Mouse (Mus musculus) hematopoietic stem cell, adult 5-6 weeks (primary cell): ENCODE data around the gene Tulp1. TPM values are rescaled to one million over a fixed set of nuclear protein-coding genes. Genes with fewer than 3 reads are reported as not detected.
A peak's percentile ranks its signal among the peaks of the same experiment; 100 is the strongest.

Source experiments
- ATAC-seq, 2 experiments: fragments of 125-278 bp in 1 of 2; replicated peaks in 1 of 2; 2 replicates each; pipeline ENCODE4 v1.8.0; 2016 to 2017; ENCODE audit warnings: inconsistent platforms in 2 of 2, mild to moderate bottlenecking in 2 of 2, moderate number of reproducible peaks in 2 of 2, low read depth in 1 of 2, moderate TSS enrichment in 1 of 2; ENCODE audit not compliant: low FRiP score in 2 of 2, poor library complexity in 2 of 2, severe bottlenecking in 2 of 2, insufficient read depth in 1 of 2, low TSS enrichment in 1 of 2
- total RNA-seq: library from RNA; stranded (forward); fragments of 172-1452, 232-1000 nt; gene quantifications from 2 replicates; pipeline ENCODE4 v1.2.3, GENCODE M21; 2017

Gene Tulp1
- total RNA-seq, 1 experiment from 2014 or later = 0.60 TPM

DNA sequence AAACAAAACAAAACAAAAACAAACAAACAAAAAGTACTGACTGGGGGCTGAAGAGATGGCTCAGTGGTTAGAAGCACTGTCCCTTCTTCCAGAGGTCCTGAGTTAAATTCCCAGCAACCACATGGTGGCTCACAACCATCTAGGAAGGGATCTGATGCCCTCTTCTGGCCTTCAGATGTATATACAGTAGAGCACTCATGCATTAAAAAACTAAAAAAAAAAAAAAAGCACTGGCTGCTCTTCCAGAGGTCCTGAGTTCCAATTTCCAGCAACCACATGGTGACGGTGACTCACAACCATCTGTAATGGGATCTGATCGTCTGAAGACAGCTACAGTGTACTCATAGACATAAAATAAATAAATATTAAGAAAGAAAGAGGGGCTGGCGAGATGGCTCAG, 54.2 kb downstream of the Tulp1 start:
- no peak for ATAC-seq

DNA sequence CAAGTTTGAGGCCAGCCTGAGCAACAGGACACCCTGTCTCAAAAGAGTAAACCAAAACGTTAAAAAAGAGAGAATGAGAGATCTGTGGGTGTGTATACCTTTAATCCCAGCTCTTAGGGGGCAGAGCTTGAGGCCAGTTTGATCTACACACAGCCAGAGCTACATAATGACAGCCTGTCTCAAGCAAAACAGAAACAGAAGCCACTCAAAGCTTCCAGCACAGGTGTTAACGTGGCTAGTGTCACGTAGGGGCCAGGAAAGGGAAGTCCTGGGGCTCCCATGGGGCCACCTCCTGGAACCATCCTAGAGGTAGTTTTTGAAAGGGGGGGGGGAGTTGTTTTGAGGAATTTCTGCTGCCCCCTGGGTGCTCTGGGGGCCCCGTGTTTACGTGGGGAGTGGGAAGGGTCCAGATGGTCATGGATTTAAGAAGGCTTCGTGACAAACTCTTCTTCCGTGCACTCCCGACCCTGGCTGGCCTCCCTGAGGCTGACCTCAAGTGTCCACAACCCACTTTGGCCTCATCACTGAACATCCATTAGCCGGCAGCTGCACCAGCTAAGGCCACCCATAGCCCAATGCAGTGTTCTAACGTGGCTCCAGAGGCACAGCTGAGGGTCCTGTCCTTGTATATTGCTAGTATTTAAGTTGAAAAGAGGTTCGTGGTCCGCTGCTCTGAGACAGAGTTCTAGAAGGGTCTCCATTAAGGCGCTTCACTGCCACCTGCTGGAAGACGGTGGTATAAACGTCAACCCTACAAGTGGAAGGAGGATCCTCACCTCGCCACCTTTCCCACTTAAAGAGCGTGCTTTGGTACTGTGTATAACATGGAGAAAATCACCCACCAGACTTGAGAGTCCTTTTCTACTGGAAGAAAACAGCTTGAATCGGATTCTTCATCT, 56.5 kb downstream of the Tulp1 start:
- peak; percentile 47 to 60 for ATAC-seq

DNA sequence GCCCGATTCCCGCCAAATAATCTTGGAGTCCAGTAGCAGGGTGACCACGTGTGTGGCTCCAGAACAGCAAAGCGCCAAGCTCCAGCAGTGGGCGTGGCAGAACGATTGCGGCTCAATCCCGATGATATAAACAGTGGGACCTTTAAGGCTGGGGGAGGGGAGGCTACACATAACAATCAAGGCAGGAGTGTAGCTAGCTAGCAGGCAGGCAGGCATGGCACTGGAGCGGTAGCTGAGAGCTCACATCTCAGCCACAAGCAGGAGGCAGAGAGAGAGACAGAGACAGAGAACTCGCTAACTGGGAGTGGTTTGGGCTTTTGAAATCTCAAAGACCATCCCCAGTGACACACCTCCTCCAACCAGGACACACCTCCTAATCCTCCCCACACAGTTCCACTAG, 59.9 kb downstream of the Tulp1 start:
- ATAC-seq = no peak

Other genes starting within 250 kb of the Tulp1 start
- 3.8 and 10.1 TPM in 2 replicates for gene Scube3, start 223.1 kb downstream of the Tulp1 start, total RNA-seq
- gene Zfp523, start 188.1 kb downstream of the Tulp1 start, total RNA-seq = 12.9 and 26.0 TPM in 2 replicates
- gene Def6, start 157.4 kb downstream of the Tulp1 start, total RNA-seq = 113 and 137 TPM in 2 replicates
- 2.2 and 3.8 TPM in 2 replicates for gene Ppard, start 132.5 kb downstream of the Tulp1 start, total RNA-seq
- gene Fance, start 51.7 kb downstream of the Tulp1 start, total RNA-seq = 7.5 and 19.6 TPM in 2 replicates
- gene Rpl10a, start 36.8 kb downstream of the Tulp1 start, total RNA-seq = 828 and 1,143 TPM in 2 replicates
- 0.74 and 0.75 TPM in 2 replicates for gene Tead3, start 14.4 kb downstream of the Tulp1 start, total RNA-seq
- gene Fkbp5, start 152.3 kb upstream of the Tulp1 start, total RNA-seq = 46.6 and 47.5 TPM in 2 replicates
- not detected in 2 replicates for gene Armc12, start 165.6 kb upstream of the Tulp1 start, total RNA-seq
- not detected in 2 replicates for gene Clpsl2, start 184.2 kb upstream of the Tulp1 start, total RNA-seq
- gene Clps, start 195.5 kb upstream of the Tulp1 start, total RNA-seq = not detected in 2 replicates
- gene Lhfpl5, start 210.4 kb upstream of the Tulp1 start, total RNA-seq = 0.13 TPM in 1 of 2 replicates, not detected in the other